Mouse (Mus musculus) hindbrain, embryonic 16.5 days (tissue): ENCODE data around the gene Scn1b. TPM values are rescaled to one million over a fixed set of nuclear protein-coding genes. Genes with fewer than 3 reads are reported as not detected.

Source experiments
- ATAC-seq: fragments of 200-750 bp; cut with Nextera tagmentation; 2 replicates; pipeline ENCODE4 v1.8.0; 2017; ENCODE audit warnings: moderate TSS enrichment, moderate library complexity
- H3K27ac ChIP-seq: fragments of 300-500 bp; sonication (generic); 2 replicates; pipeline ENCODE4 v1.5.1; 2014; ENCODE audit warnings: low read depth, mild to moderate bottlenecking, control low read depth, low read length, moderate library complexity
- H3K27me3 ChIP-seq: fragments of 300-500 bp; sonication (generic); replicated peaks from 2 replicates; pipeline ENCODE4 v1.6.1; 2014; ENCODE audit warnings: low read length; ENCODE audit not compliant: control insufficient read depth, insufficient read depth
- H3K36me3 ChIP-seq: fragments of 300-500 bp; sonication (generic); 2 replicates; pipeline ENCODE4 v1.6.1; 2014; ENCODE audit warnings: mild to moderate bottlenecking, low read length, moderate library complexity, mixed read lengths; ENCODE audit not compliant: control insufficient read depth, insufficient read depth
- H3K4me1 ChIP-seq: fragments of 300-500 bp; sonication (generic); 2 replicates; pipeline ENCODE4 v1.6.1; 2014; ENCODE audit warnings: low read depth, low read length; ENCODE audit not compliant: control insufficient read depth, insufficient read depth
- H3K4me2 ChIP-seq: fragments of 300-500 bp; sonication (generic); 2 replicates; pipeline ENCODE4 v1.6.1; 2014; ENCODE audit warnings: mild to moderate bottlenecking, low read length, control low read depth, moderate library complexity
- H3K4me3 ChIP-seq: fragments of 300-500 bp; sonication (generic); 2 replicates; pipeline ENCODE4 v1.5.1; 2014; ENCODE audit warnings: mild to moderate bottlenecking, low read length, control low read depth, moderate library complexity
- H3K9ac ChIP-seq: fragments of 300-500 bp; sonication (generic); 2 replicates; pipeline ENCODE4 v1.6.1; 2014; ENCODE audit warnings: low read depth, mild to moderate bottlenecking, control low read depth, low read length, moderate library complexity
- H3K9me3 ChIP-seq: fragments of 300-500 bp; sonication (generic); 2 replicates; pipeline ENCODE4 v1.6.1; 2014; ENCODE audit warnings: mild to moderate bottlenecking, low read length, moderate library complexity; ENCODE audit not compliant: control insufficient read depth
- WGBS: fragments of 180-500 bp; shearing (Covaris S2); extraction: QIAGEN DNeasy Blood & Tissue Kit; methylation state at CpG from one replicate; pipeline ENCODE4 v1.1.7; 2014; 5-methylcytosine and 5-hydroxymethylcytosine counted together
- polyA plus RNA-seq: library from polyadenylated mRNA; unstranded; fragments of >200 nt; fragmentation: Nextera tagmentation; extraction: Ambion mirVana; gene quantifications from 2 replicates; pipeline ENCODE4 v1.2.1, GENCODE M21; 2015

Scn1b gene
- polyA plus RNA-seq, 1 experiment from 2014 or later, result 19.0 TPM

GRCm38 (mm10) chr7:31123697-31124096 is 3.1 kb downstream of the Scn1b start:
- H3K27me3 ChIP-seq, result peaks cover 8% of the 10 kb centered on the region; the same call in 1 of the 2 replicates
- peaks cover 20% of the 10 kb centered on the region for H3K4me1 ChIP-seq
- H3K4me3 ChIP-seq, result no peak overlapping the region
- no peak for ATAC-seq
- no peaks in the 10 kb centered on the region for H3K9me3 ChIP-seq
- 79% methylated on average over 3 of the region's 3 CpGs for WGBS
- no peak overlapping the region for H3K9ac ChIP-seq
- H3K27ac ChIP-seq, result no peak overlapping the region
- peaks cover 5% of the 10 kb centered on the region; the same call in 1 of the 2 replicates for H3K36me3 ChIP-seq
- H3K4me2 ChIP-seq, result no peak overlapping the region

GRCm38 (mm10) chr7:31122641-31123631 is 3.9 kb downstream of the Scn1b start:
- H3K4me2 ChIP-seq, result no peak overlapping the region
- no peak overlapping the region for H3K4me3 ChIP-seq
- no peak for ATAC-seq
- peaks cover 8% of the 10 kb centered on the region; the same call in 1 of the 2 replicates for H3K27me3 ChIP-seq
- no peaks in the 10 kb centered on the region for H3K9me3 ChIP-seq
- 91% methylated on average over 16 of the region's 16 CpGs for WGBS
- peaks cover 20% of the 10 kb centered on the region for H3K4me1 ChIP-seq
- no peak overlapping the region for H3K27ac ChIP-seq
- H3K9ac ChIP-seq, result no peak overlapping the region
- no peaks in the 10 kb centered on the region for H3K36me3 ChIP-seq

GRCm38 (mm10) chr7:31119556-31119955 is 7.2 kb downstream of the Scn1b start:
- Histone ChIP-seq H3K9ac (no peak overlapping the region), H3K36me3 (no peaks in the 10 kb centered on the region), H3K4me3 (no peak overlapping the region), H3K27me3 (peaks cover 2% of the 10 kb centered on the region), H3K9me3 (no peaks in the 10 kb centered on the region), H3K4me1 (no peaks in the 10 kb centered on the region), H3K4me2 (no peak overlapping the region), H3K27ac (no peak overlapping the region)
- ATAC-seq, result no peak
- WGBS, result 87% methylated on average over 5 of the region's 5 CpGs

GRCm38 (mm10) chr7:31118486-31118885 is 8.3 kb downstream of the Scn1b start:
- 0 out of 2 replicates have a peak, but pooled peaks have one; percentile 16 for ATAC-seq
- no peaks in the 10 kb centered on the region for H3K36me3 ChIP-seq
- H3K4me1 ChIP-seq, result no peaks in the 10 kb centered on the region
- no peak overlapping the region for H3K27ac ChIP-seq
- no peaks in the 10 kb centered on the region; the same call in 1 of the 2 replicates for H3K27me3 ChIP-seq
- 64% methylated on average over 7 of the region's 7 CpGs for WGBS
- H3K9me3 ChIP-seq, result no peaks in the 10 kb centered on the region
- H3K4me2 ChIP-seq, result no peak overlapping the region
- H3K4me3 ChIP-seq, result no peak overlapping the region
- no peak overlapping the region for H3K9ac ChIP-seq

- Histone ChIP-seq H3K9ac (no peak overlapping the region), H3K27ac (no peak overlapping the region), H3K9me3 (no peaks in the 10 kb centered on the region), H3K36me3 (no peaks in the 10 kb centered on the region), H3K27me3 (no peaks in the 10 kb centered on the region; the same call in 1 of the 2 replicates), H3K4me1 (no peaks in the 10 kb centered on the region), H3K4me3 (no peak overlapping the region), H3K4me2 (no peak overlapping the region)
- WGBS, result 80% methylated on average over 11 of the region's 11 CpGs
- ATAC-seq, result no peak
Measured at GRCm38 (mm10) chr7:31117465-31117864, 9.3 kb downstream of the Scn1b start.

- Histone ChIP-seq H3K4me3 (no peak overlapping the region), H3K4me1 (no peaks in the 10 kb centered on the region), H3K9ac (no peak overlapping the region), H3K36me3 (no peaks in the 10 kb centered on the region), H3K4me2 (no peak overlapping the region), H3K27ac (no peak overlapping the region), H3K27me3 (no peaks in the 10 kb centered on the region; the same call in 1 of the 2 replicates), H3K9me3 (no peaks in the 10 kb centered on the region)
- 41% methylated on average over 13 of the region's 16 CpGs for WGBS
- ATAC-seq, result no peak
Measured at GRCm38 (mm10) chr7:31116721-31117145, 10.1 kb downstream of the Scn1b start.

- ATAC-seq, result 0 out of 2 replicates have a peak, but pooled peaks have one; percentile 21
- no peak overlapping the region for H3K9ac ChIP-seq
- no peak overlapping the region for H3K4me3 ChIP-seq
- no peaks in the 10 kb centered on the region; the same call in 1 of the 2 replicates for H3K27me3 ChIP-seq
- 29% methylated on average over 17 of the region's 17 CpGs for whole genome bisulfite sequencing
- no peaks in the 10 kb centered on the region for H3K36me3 ChIP-seq
- H3K27ac ChIP-seq, result no peak overlapping the region
- H3K4me2 ChIP-seq, result no peak overlapping the region
- no peaks in the 10 kb centered on the region for H3K9me3 ChIP-seq
- no peaks in the 10 kb centered on the region for H3K4me1 ChIP-seq
Measured at GRCm38 (mm10) chr7:31115587-31116043, 11.2 kb downstream of the Scn1b start.

GRCm38 (mm10) chr7:31115182-31115581 is 11.6 kb downstream of the Scn1b start, which contains the start of gene Hpn:
Hpn (minus strand) TSS chr7:31115290.
- H3K4me2 ChIP-seq, result no peak within 1 kb of the TSS; the same call in 1 of the 2 replicates
- no peaks in the 10 kb centered on the region for H3K9me3 ChIP-seq
- H3K27me3 ChIP-seq, result no peaks in the 10 kb centered on the region; the same call in 1 of the 2 replicates
- H3K4me1 ChIP-seq, result no peaks in the 10 kb centered on the region
- peak within 1 kb of the TSS; percentile 43; the same call in 1 of the 2 replicates for H3K9ac ChIP-seq
- no peak within 1 kb of the TSS for H3K27ac ChIP-seq
- no peaks in the 10 kb centered on the region for H3K36me3 ChIP-seq
- no peak within 1 kb of the TSS for H3K4me3 ChIP-seq
- WGBS, result 26% methylated on average over 12 of the region's 15 CpGs
- ATAC-seq, result no peak

GRCm38 (mm10) chr7:31114646-31115045 is 12.2 kb downstream of the Scn1b start:
- Histone ChIP-seq H3K36me3 (no peaks in the 10 kb centered on the region), H3K27me3 (no peaks in the 10 kb centered on the region; the same call in 1 of the 2 replicates), H3K9ac (no peak overlapping the region), H3K4me1 (no peaks in the 10 kb centered on the region), H3K4me2 (no peak overlapping the region; the same call in 1 of the 2 replicates), H3K4me3 (no peak overlapping the region), H3K9me3 (no peaks in the 10 kb centered on the region), H3K27ac (no peak overlapping the region)
- no peak for ATAC-seq
- 65% methylated on average over 10 of the region's 10 CpGs for WGBS
